Mouse (Mus musculus) lung, adult 18-20 months (tissue): ENCODE data around the gene Rraga.
"Not testable (repeated sequence)": the region's sequence is repeated elsewhere in the genome, so short reads cannot be mapped to it uniquely, and the experiment has no call there.

Experiments used
- DNase-seq, 2 experiments: peaks; one replicate each; pipeline ENCODE4 v3.0.0; 2022; ENCODE audit warnings: mixed read lengths in 2 of 2

Rraga gene

GRCm38 (mm10) chr4:86591304-86591703 is 15.8 kb downstream of the Rraga start:
- DNase-seq, result no peak

DNA sequence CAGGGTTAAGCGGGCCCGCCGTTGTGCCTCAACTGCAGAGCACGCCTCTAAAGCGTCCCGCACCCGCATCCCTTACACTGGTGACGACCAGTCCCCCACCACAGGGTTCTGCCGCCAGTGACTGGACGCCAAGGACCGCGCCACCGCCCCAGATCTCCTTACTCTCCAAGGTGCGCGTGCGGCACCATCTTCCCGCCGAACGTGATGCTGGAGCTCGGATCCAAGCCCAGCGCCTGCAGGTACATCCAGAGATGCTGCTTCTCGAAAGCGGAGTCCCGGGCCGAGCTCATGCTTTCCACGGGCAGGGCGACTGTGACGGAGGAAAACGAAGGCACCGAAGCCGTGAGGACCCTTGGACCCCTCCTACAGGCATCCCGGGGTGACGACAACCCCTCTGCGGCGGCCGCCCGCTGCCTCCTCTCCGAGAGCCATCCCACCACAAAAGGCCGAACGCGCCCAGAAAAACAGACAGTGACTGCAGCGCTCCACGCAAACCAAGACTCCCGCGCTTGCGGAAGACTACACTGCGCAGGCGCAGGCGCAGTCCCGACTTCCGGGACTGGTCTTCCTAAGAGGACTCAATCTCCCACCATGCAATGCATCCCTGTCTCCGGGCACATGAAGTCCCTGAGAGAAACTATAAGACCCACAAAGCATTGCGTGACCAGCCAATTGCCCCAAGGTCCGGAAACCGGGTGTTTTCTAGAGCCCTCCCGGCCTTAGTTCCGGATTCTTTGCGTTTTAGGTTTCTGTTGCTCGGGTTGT is 36.2 kb downstream of the Rraga start, which contains the start of gene Haus6:
Haus6 (minus strand) TSS at position 532 of the 765 bp plus-strand sequence.
- peak; percentile 94 to 96 for DNase-seq

- no peak for DNase-seq
Observed at GRCm38 (mm10) chr4:86612289-86612620, 36.8 kb downstream of the Rraga start.

DNA sequence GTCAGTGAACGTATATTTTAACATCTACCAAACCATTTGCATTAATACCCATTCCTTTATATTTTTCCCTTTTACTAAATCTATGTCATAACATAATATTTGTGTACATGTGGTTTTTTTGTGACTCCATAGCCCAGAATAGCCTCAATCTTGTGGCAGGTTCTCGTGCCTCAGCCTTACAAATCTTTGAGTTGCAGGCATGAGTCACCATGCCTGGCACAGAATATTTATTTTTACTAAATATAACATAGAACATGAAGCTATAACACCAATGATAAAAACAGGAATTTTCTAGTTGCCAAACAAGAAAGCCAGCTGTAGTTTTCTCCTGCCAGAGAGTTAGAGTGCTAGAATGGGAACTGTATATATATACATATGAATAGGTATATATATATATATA is 45.0 kb downstream of the Rraga start:
- DNase-seq, result no peak

DNA sequence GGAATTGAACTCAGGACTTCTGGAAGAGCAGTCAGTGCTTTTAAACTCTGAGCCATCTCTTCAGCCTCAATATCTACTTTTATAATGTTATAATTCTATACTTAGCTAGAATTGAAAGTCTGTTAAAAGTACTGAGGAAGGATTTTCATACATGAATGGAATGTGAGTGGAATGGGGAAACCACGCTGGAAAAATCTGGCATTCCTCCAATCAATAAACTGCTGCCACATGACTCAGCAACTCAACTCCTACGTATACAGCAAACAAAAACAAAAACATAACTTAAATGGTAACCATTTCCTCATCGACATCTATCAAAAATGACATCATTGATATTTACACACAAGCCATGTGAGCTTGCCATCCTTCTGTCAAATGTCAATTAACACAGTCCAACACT is 46.6 kb downstream of the Rraga start:
- no peak for DNase-seq

DNA sequence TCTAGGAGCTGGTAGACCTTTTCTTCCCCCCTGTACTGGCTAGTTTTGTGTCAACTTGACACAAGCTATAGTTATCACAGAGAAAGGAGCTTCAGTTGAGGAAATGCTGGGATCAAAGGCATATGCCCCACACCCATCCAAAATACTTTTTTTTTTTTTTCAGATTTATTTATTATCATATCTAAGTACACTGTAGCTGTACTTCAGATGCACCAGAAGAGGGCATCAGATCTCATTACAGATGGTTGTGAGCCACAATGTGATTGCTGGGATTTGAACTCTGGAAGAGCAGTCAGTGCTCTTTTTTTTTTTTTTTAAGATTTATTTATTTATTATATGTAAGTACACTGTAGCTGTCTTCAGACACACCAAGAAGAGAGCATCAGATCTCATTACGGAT is 47.1 kb downstream of the Rraga start:
- DNase-seq, result not testable (repeated sequence)

GRCm38 (mm10) chr4:86625463-86625862 is 50.0 kb downstream of the Rraga start:
- peak in 1 of 2 experiments; percentile 10 for DNase-seq

DNA sequence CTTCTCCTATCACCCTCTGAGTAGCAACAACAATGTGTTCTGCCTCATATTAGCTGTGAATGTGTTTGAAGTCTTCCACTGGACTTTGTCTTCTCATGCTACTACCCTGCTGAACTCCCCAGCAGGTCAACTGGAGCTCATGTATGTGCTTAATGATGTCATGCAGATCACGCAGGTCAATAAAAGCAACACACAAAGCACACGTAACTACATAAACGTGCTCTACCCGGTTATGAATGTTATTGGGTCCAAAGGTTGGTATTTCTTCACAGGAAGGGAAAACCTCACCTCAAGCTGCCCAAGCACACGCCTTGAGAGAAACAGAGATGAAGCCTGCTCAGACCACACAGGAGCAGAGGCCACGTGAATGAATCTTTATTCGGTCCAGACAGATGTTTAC is 51.0 kb downstream of the Rraga start:
- DNase-seq, result not testable (repeated sequence)
